Mouse (Mus musculus) MEL (cell line): ENCODE data around the gene Sgca. TPM values are rescaled to one million over a fixed set of nuclear protein-coding genes. Genes with fewer than 3 reads are reported as not detected.

Experiments
- DNase-seq: peaks from one replicate; pipeline ENCODE4 v3.0.0; 2011; ENCODE audit warnings: low read depth, low spot score
- H3K27ac ChIP-seq: 2 replicates; pipeline ENCODE4 v1.5.1; 2012; ENCODE audit warnings: low read depth, mild to moderate bottlenecking, control low read depth, low read length, moderate library complexity; ENCODE audit not compliant: control insufficient read depth
- H3K27me3 ChIP-seq, 2 experiments: fragments of 150-350 bp in 1 of 2; sonication (generic) in 1 of 2; 2 replicates each; pipeline ENCODE4 v1.6.1; 2012; ENCODE audit warnings: low read length in 2 of 2, mild to moderate bottlenecking in 2 of 2, improper control_type of control experiment in 1 of 2, moderate library complexity in 1 of 2; ENCODE audit not compliant: insufficient read depth in 2 of 2, control insufficient read depth in 1 of 2
- H3K36me3 ChIP-seq, 2 experiments: 2 replicates each; pipeline ENCODE4 v1.6.1; 2012 to 2014; ENCODE audit warnings: low read length in 2 of 2, improper control_type of control experiment in 1 of 2, inconsistent platforms in 1 of 2, mild to moderate bottlenecking in 1 of 2; ENCODE audit not compliant: insufficient read depth in 2 of 2, control insufficient read depth in 1 of 2
- H3K4me1 ChIP-seq, 2 experiments: fragments of 150-350 bp in 1 of 2; sonication (generic) in 1 of 2; 2 replicates each; pipeline ENCODE4 v1.6.1; 2012; ENCODE audit warnings: low read length in 2 of 2, improper control_type of control experiment in 1 of 2, mild to moderate bottlenecking in 1 of 2; ENCODE audit not compliant: insufficient read depth in 2 of 2, control insufficient read depth in 1 of 2
- H3K4me3 ChIP-seq, 2 experiments: fragments of 150-350 bp in 1 of 2; sonication (generic) in 1 of 2; 2 replicates each; pipeline ENCODE4 v1.5.1; 2012; ENCODE audit warnings: low read depth in 2 of 2, low read length in 2 of 2, mild to moderate bottlenecking in 2 of 2, moderate library complexity in 2 of 2, control low read depth in 1 of 2, improper control_type of control experiment in 1 of 2; ENCODE audit not compliant: control insufficient read depth in 1 of 2, insufficient read depth in 1 of 2
- H3K79me2 ChIP-seq: 2 replicates; pipeline ENCODE4 v1.6.1; 2012; ENCODE audit warnings: mild to moderate bottlenecking, low read length, moderate library complexity; ENCODE audit not compliant: control insufficient read depth, poor library complexity, insufficient read depth
- H3K9ac ChIP-seq: 2 replicates; pipeline ENCODE4 v1.6.1; 2012; ENCODE audit warnings: low read depth, mild to moderate bottlenecking, control low read depth, low read length, moderate library complexity; ENCODE audit not compliant: control insufficient read depth, poor library complexity, severe bottlenecking
- H3K9me3 ChIP-seq: fragments of 150-350 bp; sonication (generic); replicated peaks from 2 replicates; pipeline ENCODE4 v1.6.1; 2012; ENCODE audit warnings: mild to moderate bottlenecking, low read length, improper control_type of control experiment, moderate library complexity; ENCODE audit not compliant: insufficient read depth
- CHD1 ChIP-seq: IDR thresholded peaks from 2 replicates; pipeline ENCODE4 v1.6.1; 2012; ENCODE audit warnings: low read depth, mild to moderate bottlenecking, inconsistent platforms, low read length, improper control_type of control experiment
- CTCF ChIP-seq, 3 experiments: IDR thresholded peaks in 2 of 3; conservative IDR thresholded peaks in 1 of 3; 2 replicates each; pipeline ENCODE4 v1.5.1; 2011 to 2012; ENCODE audit warnings: low read length in 3 of 3, low read depth in 2 of 3, mild to moderate bottlenecking in 2 of 3, improper control_type of control experiment in 1 of 3, inconsistent platforms in 1 of 3, mixed read lengths in 1 of 3, moderate library complexity in 1 of 3; ENCODE audit not compliant: control insufficient read depth in 1 of 3, insufficient read depth in 1 of 3, poor library complexity in 1 of 3, severe bottlenecking in 1 of 3
- E2F4 ChIP-seq: IDR thresholded peaks from 2 replicates; pipeline ENCODE4 v1.6.1; 2011; ENCODE audit warnings: low read depth, low read length, improper control_type of control experiment, borderline replicate concordance
- GATA1 ChIP-seq: IDR thresholded peaks from 2 replicates; pipeline ENCODE4 v1.6.1; 2011; ENCODE audit warnings: low read depth, low read length, improper control_type of control experiment
- JUND ChIP-seq: IDR thresholded peaks from 2 replicates; pipeline ENCODE4 v1.6.1; 2011; ENCODE audit warnings: low read depth, mild to moderate bottlenecking, improper control_type of control experiment, low read length
- MAFK ChIP-seq: IDR thresholded peaks from 2 replicates; pipeline ENCODE4 v1.6.1; 2011; ENCODE audit warnings: low read depth, mild to moderate bottlenecking, low read length, improper control_type of control experiment, borderline replicate concordance
- MAZ ChIP-seq: IDR thresholded peaks from 2 replicates; pipeline ENCODE4 v1.6.1; 2012; ENCODE audit warnings: low read depth, mild to moderate bottlenecking, inconsistent platforms, low read length, improper control_type of control experiment
- MEF2A ChIP-seq: IDR thresholded peaks from 2 replicates; pipeline ENCODE4 v1.6.1; 2014; ENCODE audit warnings: low read depth, mild to moderate bottlenecking, inconsistent platforms, low read length, improper control_type of control experiment; ENCODE audit not compliant: poor library complexity, insufficient replicate concordance, severe bottlenecking; ENCODE audit errors: extremely low read depth
- MXI1 ChIP-seq: IDR thresholded peaks from 2 replicates; pipeline ENCODE4 v1.6.1; 2011; ENCODE audit warnings: mild to moderate bottlenecking, low read depth, low read length, improper control_type of control experiment
- MYB ChIP-seq: IDR thresholded peaks from 2 replicates; pipeline ENCODE4 v1.6.1; 2011; ENCODE audit warnings: mild to moderate bottlenecking, low read depth, low read length, improper control_type of control experiment
- NELFE ChIP-seq: IDR thresholded peaks from 2 replicates; pipeline ENCODE4 v1.6.1; 2011; ENCODE audit warnings: low read depth, low read length, improper control_type of control experiment
- NRF1 ChIP-seq: IDR thresholded peaks from 2 replicates; pipeline ENCODE4 v1.6.1; 2014; ENCODE audit warnings: low read depth, mild to moderate bottlenecking, inconsistent platforms, low read length, improper control_type of control experiment, moderate library complexity; ENCODE audit not compliant: poor library complexity, insufficient read depth, severe bottlenecking
- POLR2A ChIP-seq, 2 experiments: IDR thresholded peaks; 2 replicates each; pipeline ENCODE4 v1.6.1; 2011 to 2012; ENCODE audit warnings: low read length in 2 of 2, mild to moderate bottlenecking in 2 of 2, control low read depth in 1 of 2, improper control_type of control experiment in 1 of 2, low read depth in 1 of 2, moderate library complexity in 1 of 2; ENCODE audit not compliant: control insufficient read depth in 1 of 2, insufficient read depth in 1 of 2, poor library complexity in 1 of 2
- RAD21 ChIP-seq: IDR thresholded peaks from 2 replicates; pipeline ENCODE4 v1.6.1; 2011; ENCODE audit warnings: mild to moderate bottlenecking, low read depth, low read length, improper control_type of control experiment
- RCOR1 ChIP-seq: IDR thresholded peaks from 2 replicates; pipeline ENCODE4 v1.6.1; 2012; ENCODE audit warnings: low read depth, mild to moderate bottlenecking, inconsistent platforms, low read length, improper control_type of control experiment
- SIN3A ChIP-seq: IDR thresholded peaks from 2 replicates; pipeline ENCODE4 v1.6.1; 2012; ENCODE audit warnings: low read length, improper control_type of control experiment, inconsistent platforms
- SMC3 ChIP-seq: IDR thresholded peaks from 2 replicates; pipeline ENCODE4 v1.6.1; 2011; ENCODE audit warnings: low read depth, low read length, improper control_type of control experiment
- TBP ChIP-seq: IDR thresholded peaks from 2 replicates; pipeline ENCODE4 v1.8.0; 2011; ENCODE audit warnings: low read depth, low read length, improper control_type of control experiment
- UBTF ChIP-seq: IDR thresholded peaks from 2 replicates; pipeline ENCODE4 v1.6.1; 2012; ENCODE audit warnings: low read depth, mild to moderate bottlenecking, inconsistent platforms, low read length, improper control_type of control experiment, moderate library complexity, borderline replicate concordance; ENCODE audit not compliant: insufficient read depth
- USF2 ChIP-seq, 2 experiments: IDR thresholded peaks; 2 replicates each; pipeline ENCODE4 v1.6.1; 2011 to 2012; ENCODE audit warnings: improper control_type of control experiment in 2 of 2, low read length in 2 of 2, borderline replicate concordance in 1 of 2, inconsistent platforms in 1 of 2, low read depth in 1 of 2, mild to moderate bottlenecking in 1 of 2; ENCODE audit not compliant: insufficient read depth in 1 of 2
- ZMIZ1 ChIP-seq: IDR thresholded peaks from 2 replicates; pipeline ENCODE4 v1.6.1; 2012; ENCODE audit warnings: low read depth, mild to moderate bottlenecking, inconsistent platforms, low read length, improper control_type of control experiment, moderate library complexity
- polyA plus RNA-seq, 2 experiments: library from polyadenylated mRNA; stranded (reverse) in 1 of 2; unstranded in 1 of 2; fragments of >175 nt in 1 of 2; fragments of >200 nt in 1 of 2; gene quantifications; 2 replicates each; pipeline versions ENCODE4 v1.2.1 to v1.2.4; 2012; ENCODE audit warnings: low replicate concordance in 2 of 2, low read depth in 1 of 2; ENCODE audit not compliant: insufficient read length in 2 of 2, insufficient read depth in 1 of 2, missing spikeins in 1 of 2
- total RNA-seq: library from RNA; depleted of rRNA; stranded (reverse); fragments of 300-350 nt; gene quantifications from 2 replicates; pipeline ENCODE4 v1.2.3, GENCODE M21; 2012

Sgca gene
- total and polyA plus RNA-seq, 3 experiments: not detected

GRCm38 (mm10) chr11:94988780-94989561 is 12.8 kb upstream of the Sgca start:
- peak overlapping the region; percentile 63 for H3K27ac ChIP-seq
- TF ChIP-seq MAFK: 0 out of 2 replicates have a peak, but pooled peaks have one; percentile 11
- 0 out of 2 replicates have a peak, but pooled peaks have one; percentile 21 for TF ChIP-seq ZMIZ1
- no peak for TF ChIP-seq JUND
- TF ChIP-seq GATA1: no peak
- no peak for TF ChIP-seq MAZ
- no peak for TF ChIP-seq MYB
- no peak for TF ChIP-seq SIN3A
- TF ChIP-seq NRF1: no peak
- no peak for TF ChIP-seq MEF2A
- no peak for TF ChIP-seq SMC3
- no peak for TF ChIP-seq E2F4
- 0 out of 2 replicates have a peak, but pooled peaks have one; percentile 34 for TF ChIP-seq NELFE
- TF ChIP-seq CTCF (IDR thresholded peaks at IDR 0.05 in 2 of 3, conservative IDR thresholded peaks at IDR 0.05 in 1 of 3; ENCODE audit: control insufficient read depth in 1 of 3, insufficient read depth in 1 of 3, low read depth in 2 of 3, low read length in 3 of 3, poor library complexity in 1 of 3, severe bottlenecking in 1 of 3): no peak
- TF ChIP-seq CHD1: peak; percentile 78; the same call in 1 of the 2 replicates
- TF ChIP-seq RAD21: no peak
- TF ChIP-seq USF2 (IDR thresholded peaks at IDR 0.05; ENCODE audit: borderline replicate concordance in 1 of 2, insufficient read depth in 1 of 2, low read depth in 1 of 2, low read length in 2 of 2): no peak
- no peak for TF ChIP-seq TBP
- no peak; the same call in 1 of the 2 replicates for TF ChIP-seq MXI1
- TF ChIP-seq POLR2A (IDR thresholded peaks at IDR 0.05; ENCODE audit: control insufficient read depth in 1 of 2, insufficient read depth in 1 of 2, low read depth in 1 of 2, low read length in 2 of 2, poor library complexity in 1 of 2): 0 out of 4 replicates have a peak, but pooled peaks of 1 of the 2 experiments have one; percentile 24
- no peak for TF ChIP-seq UBTF
- TF ChIP-seq RCOR1: no peak
- peak; percentile 55 for DNase-seq
- H3K4me3 ChIP-seq: peak overlapping the region; percentile 62 to 79
- peaks cover 0 to 22% of the 10 kb centered on the region in 2 experiments; a peak in 2 of 4 replicates for H3K36me3 ChIP-seq
- no peaks in the 10 kb centered on the region for H3K27me3 ChIP-seq
- no peaks in the 10 kb centered on the region for H3K9me3 ChIP-seq
- H3K79me2 ChIP-seq: peaks cover 42% of the 10 kb centered on the region
- peaks cover 13 to 31% of the 10 kb centered on the region in 2 experiments for H3K4me1 ChIP-seq
- H3K9ac ChIP-seq: peak overlapping the region; percentile 76
